Mouse (Mus musculus): ENCODE measurements around the gene Rhbdf1.

Gene Rhbdf1

GRCm38 (mm10) chr11:32238093-32238860 is 16.2 kb upstream of the Rhbdf1 start:
- peak in 1 of 2 experiments; percentile 84 for DNase-seq (ENCODE audit: low spot score in 2 of 2)

GRCm38 (mm10) chr11:32237411-32237795 is 15.3 kb upstream of the Rhbdf1 start:
- no peak for DNase-seq (ENCODE audit: low spot score in 2 of 2)

GRCm38 (mm10) chr11:32236712-32237410 is 14.8 kb upstream of the Rhbdf1 start:
- no peak for DNase-seq (ENCODE audit: low spot score in 2 of 2)

- no peak for DNase-seq (ENCODE audit: low spot score in 2 of 2)
Observed at GRCm38 (mm10) chr11:32236132-32236531, 14.0 kb upstream of the Rhbdf1 start.

GRCm38 (mm10) chr11:32235646-32236045 is 13.5 kb upstream of the Rhbdf1 start:
- DNase-seq (ENCODE audit: low spot score in 2 of 2) = peak in 1 of 2 experiments; percentile 72

GRCm38 (mm10) chr11:32234816-32235485 is 12.9 kb upstream of the Rhbdf1 start:
- DNase-seq (ENCODE audit: low spot score in 2 of 2) = no peak

- no peak for DNase-seq (ENCODE audit: low spot score in 2 of 2)
Observed at GRCm38 (mm10) chr11:32233895-32234294, 11.8 kb upstream of the Rhbdf1 start.

GRCm38 (mm10) chr11:32232848-32233247 is 10.7 kb upstream of the Rhbdf1 start:
- DNase-seq (ENCODE audit: low spot score in 2 of 2) = no peak

GRCm38 (mm10) chr11:32231125-32231524 is 9.0 kb upstream of the Rhbdf1 start:
- DNase-seq (ENCODE audit: low spot score in 2 of 2) = peak in 1 of 2 experiments; percentile 64

- peak in 1 of 2 experiments; percentile 60 for DNase-seq (ENCODE audit: low spot score in 2 of 2)
Observed at GRCm38 (mm10) chr11:32230220-32230619, 8.1 kb upstream of the Rhbdf1 start.

- no peak for DNase-seq (ENCODE audit: low spot score in 2 of 2)
Observed at GRCm38 (mm10) chr11:32228292-32228845, 6.3 kb upstream of the Rhbdf1 start.

GRCm38 (mm10) chr11:32227555-32227954 is 5.5 kb upstream of the Rhbdf1 start:
- no peak for DNase-seq (ENCODE audit: low spot score in 2 of 2)

GRCm38 (mm10) chr11:32227041-32227440 is 4.9 kb upstream of the Rhbdf1 start:
- no peak for DNase-seq (ENCODE audit: low spot score in 2 of 2)

GRCm38 (mm10) chr11:32226124-32226871 is 4.2 kb upstream of the Rhbdf1 start, which contains the start of gene Mpg:
Gene Mpg, plus strand, starts transcription at chr11:32226505.
- peak in 1 of 2 experiments; percentile 88 for DNase-seq (ENCODE audit: low spot score in 2 of 2)

- DNase-seq (ENCODE audit: low spot score in 2 of 2) = no peak
Observed at GRCm38 (mm10) chr11:32225222-32226104, 3.4 kb upstream of the Rhbdf1 start.

- no peak for DNase-seq (ENCODE audit: low spot score in 2 of 2)
Observed at GRCm38 (mm10) chr11:32224468-32225139, 2.5 kb upstream of the Rhbdf1 start.

GRCm38 (mm10) chr11:32223297-32223967 is 1.3 kb upstream of the Rhbdf1 start:
- no peak for DNase-seq (ENCODE audit: low spot score in 2 of 2)

- no peak for DNase-seq (ENCODE audit: low spot score in 2 of 2)
Observed at GRCm38 (mm10) chr11:32222570-32223194, 582 bp upstream of the Rhbdf1 start.
